Mouse (Mus musculus) bone marrow, adult 2 months (tissue): ENCODE results near the gene Med13l.

Experiments used
- CTCF ChIP-seq: fragments of 200-500 bp; IDR thresholded peaks from 2 replicates; pipeline ENCODE4 v1.5.1; 2011; ENCODE audit warnings: low read length, control low read depth; ENCODE audit not compliant: control insufficient read depth, insufficient read depth
- POLR2A ChIP-seq: fragments of 200-500 bp; IDR thresholded peaks from 2 replicates; pipeline ENCODE4 v1.6.1; 2011; ENCODE audit warnings: low read depth, mild to moderate bottlenecking, control low read depth, low read length, borderline replicate concordance; ENCODE audit not compliant: control insufficient read depth

GRCm38 (mm10) chr5:118532659-118533058, 27.8 kb upstream of the Med13l start:
- no peak for TF ChIP-seq CTCF
- TF ChIP-seq POLR2A, result no peak
